Mouse (Mus musculus) midbrain, postnatal 0 days (tissue): ENCODE measurements around the gene 1700016D06Rik. TPM values are rescaled to one million over a fixed set of nuclear protein-coding genes. Genes with fewer than 3 reads are reported as not detected.

Experiments
- ATAC-seq: fragments of 200-750 bp; cut with Nextera tagmentation; 2 replicates; pipeline ENCODE4 v1.8.0; 2017; ENCODE audit warnings: moderate number of reproducible peaks, mild to moderate bottlenecking, moderate TSS enrichment, moderate library complexity; ENCODE audit not compliant: low FRiP score
- DNase-seq: peaks from one replicate; pipeline ENCODE4 v3.0.0-alpha.2; 2015; ENCODE audit warnings: low spot score
- H3K27ac ChIP-seq: fragments of 300-500 bp; sonication (generic); 2 replicates; pipeline ENCODE4 v1.5.1; 2014; ENCODE audit warnings: low read depth, mild to moderate bottlenecking, low read length, mixed read lengths
- H3K27me3 ChIP-seq: fragments of 300-500 bp; sonication (generic); 2 replicates; pipeline ENCODE4 v1.6.1; 2014; ENCODE audit warnings: low read length, control low read depth, mixed read lengths; ENCODE audit not compliant: insufficient read depth
- H3K36me3 ChIP-seq: fragments of 300-500 bp; sonication (generic); 2 replicates; pipeline ENCODE4 v1.6.1; 2014; ENCODE audit warnings: low read length, control low read depth, mixed read lengths; ENCODE audit not compliant: insufficient read depth
- H3K4me1 ChIP-seq: fragments of 300-500 bp; sonication (generic); 2 replicates; pipeline ENCODE4 v1.6.1; 2014; ENCODE audit warnings: mild to moderate bottlenecking, control low read depth, antibody characterized with exemption, low read length, mixed read lengths; ENCODE audit not compliant: insufficient read depth
- H3K4me2 ChIP-seq: fragments of 300-500 bp; sonication (generic); 2 replicates; pipeline ENCODE4 v1.6.1; 2014; ENCODE audit warnings: low read depth, mild to moderate bottlenecking, low read length, mixed read lengths; ENCODE audit not compliant: poor library complexity, severe bottlenecking
- H3K4me3 ChIP-seq: fragments of 300-500 bp; sonication (generic); 2 replicates; pipeline ENCODE4 v1.5.1; 2014; ENCODE audit warnings: low read depth, mild to moderate bottlenecking, low read length, moderate library complexity
- H3K9ac ChIP-seq: fragments of 300-500 bp; sonication (generic); replicated peaks from 2 replicates; pipeline ENCODE4 v1.6.1; 2014; ENCODE audit warnings: mild to moderate bottlenecking, low read length, moderate library complexity, mixed read lengths; ENCODE audit not compliant: poor library complexity, severe bottlenecking
- H3K9me3 ChIP-seq: fragments of 300-500 bp; sonication (generic); 2 replicates; pipeline ENCODE4 v1.6.1; 2016; ENCODE audit warnings: low read length, control low read depth
- CTCF ChIP-seq: IDR thresholded peaks from 2 replicates; pipeline ENCODE4 v1.5.1; 2016; ENCODE audit warnings: antibody characterized with exemption, mild to moderate bottlenecking
- WGBS: fragments of 180-500 bp; shearing (Covaris S2); extraction: QIAGEN DNeasy Blood & Tissue Kit; methylation state at CpG from one replicate; pipeline ENCODE4 v1.1.7; 2014; 5-methylcytosine and 5-hydroxymethylcytosine counted together
- polyA plus RNA-seq: library from polyadenylated mRNA; unstranded; fragments of >200 nt; fragmentation: Nextera tagmentation; extraction: Ambion mirVana; gene quantifications from 2 replicates; pipeline ENCODE4 v1.2.1, GENCODE M21; 2015
- total RNA-seq: library from RNA; depleted of rRNA; stranded (reverse); fragments of >200 nt; gene quantifications from 2 replicates; pipeline ENCODE4 v1.2.3, GENCODE M21; 2014

Gene 1700016D06Rik
- total and polyA plus RNA-seq, 2 experiments from 2014 or later = 0.47 TPM; not detected in 1

DNA sequence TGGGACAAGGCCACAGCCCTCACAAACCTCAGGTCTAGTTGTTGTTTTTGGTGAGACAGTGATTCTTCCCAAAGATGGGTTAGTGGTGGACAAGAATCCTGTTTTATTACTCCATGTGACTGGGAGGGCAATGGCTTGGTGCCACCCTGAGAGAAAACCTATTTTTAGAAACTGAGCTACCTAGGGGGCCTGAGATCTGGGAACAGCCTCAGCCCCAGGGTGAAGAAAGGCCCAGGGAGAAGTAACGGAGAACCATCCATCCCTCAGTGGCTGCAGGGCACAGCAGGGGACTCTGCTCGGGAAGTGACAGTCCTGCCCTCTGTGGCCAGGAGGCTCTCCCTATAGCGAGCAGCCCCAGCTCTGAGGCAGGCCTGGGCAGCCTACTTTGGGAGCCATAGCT, 6.8 kb upstream of the 1700016D06Rik start:
- no peak for ATAC-seq
- Histone ChIP-seq H3K4me3 (no peak overlapping the region), H3K36me3 (no peaks in the 10 kb centered on the region), H3K4me2 (no peak overlapping the region), H3K27ac (no peak overlapping the region), H3K27me3 (no peaks in the 10 kb centered on the region), H3K4me1 (no peaks in the 10 kb centered on the region), H3K9ac (0 out of 2 replicates have a peak overlapping the region, but pooled peaks have one; percentile 29), H3K9me3 (no peaks in the 10 kb centered on the region)
- TF ChIP-seq CTCF = no peak
- no peak for DNase-seq
- WGBS = 10% methylated on average over 3 of the region's 3 CpGs

DNA sequence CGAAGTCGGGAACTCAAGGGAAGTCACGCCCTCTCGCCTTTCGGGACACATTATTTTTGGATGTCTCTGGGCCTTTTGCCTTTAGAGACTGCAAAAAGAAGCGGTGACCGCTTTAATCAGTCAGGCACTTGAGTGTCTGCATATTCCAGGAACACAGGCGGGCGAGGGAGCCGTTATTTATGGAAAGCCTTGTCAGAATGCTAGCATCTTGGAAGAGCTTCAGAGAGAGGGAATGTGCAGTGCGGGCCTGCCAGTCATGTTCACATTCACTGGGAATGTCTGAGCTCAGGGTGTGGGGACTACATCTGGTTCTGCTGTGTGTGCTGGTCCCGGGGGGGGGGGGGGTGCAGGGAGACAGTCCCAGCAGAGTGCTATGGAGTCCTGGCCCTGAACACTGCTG, 5.0 kb upstream of the 1700016D06Rik start:
- DNase-seq = no peak

DNA sequence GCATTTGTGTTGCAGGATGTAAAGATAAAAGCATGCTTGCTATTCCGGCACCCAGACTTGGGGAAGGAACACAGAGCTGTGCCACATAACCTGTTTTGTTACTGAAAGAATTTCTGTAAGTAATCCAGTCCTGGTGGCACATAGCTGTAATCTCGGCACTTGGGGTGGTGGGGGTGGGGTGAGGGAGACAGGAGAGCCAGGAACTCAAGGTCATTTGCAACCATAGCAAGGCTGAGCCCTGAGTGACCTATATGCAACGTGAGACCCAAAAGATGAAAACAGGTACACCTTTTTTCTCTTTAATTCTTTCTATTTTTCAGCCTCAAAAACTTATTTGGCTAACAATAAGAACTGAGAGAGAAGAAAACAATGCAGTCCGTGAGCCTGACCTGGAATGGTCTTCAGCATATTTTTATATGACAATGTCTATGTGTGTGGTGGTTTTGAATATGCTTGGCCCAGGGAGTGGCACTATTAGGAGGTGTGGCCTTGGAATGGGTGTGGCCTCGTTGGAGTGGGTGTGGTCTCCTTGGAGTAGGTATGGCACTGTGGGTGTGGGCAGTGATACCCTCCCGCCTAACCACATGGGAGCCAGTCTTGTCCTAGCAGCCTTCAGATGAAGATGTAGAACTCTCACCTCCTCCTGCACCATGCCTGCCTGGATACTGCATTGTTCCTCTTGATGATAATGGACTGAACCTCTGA, 4.0 kb upstream of the 1700016D06Rik start:
- WGBS = 67% methylated on average over 6 of the region's 6 CpGs
- H3K9me3 ChIP-seq = no peaks in the 10 kb centered on the region
- ATAC-seq (no peak), DNase-seq (no peak)
- no peak overlapping the region for H3K27ac ChIP-seq
- no peak for TF ChIP-seq CTCF
- no peak overlapping the region for H3K4me2 ChIP-seq
- no peaks in the 10 kb centered on the region for H3K36me3 ChIP-seq
- no peak overlapping the region for H3K4me3 ChIP-seq
- H3K9ac ChIP-seq = no peak overlapping the region
- H3K27me3 ChIP-seq = no peaks in the 10 kb centered on the region
- H3K4me1 ChIP-seq = no peaks in the 10 kb centered on the region

More for the DNA sequence above, 5.0 kb upstream of the 1700016D06Rik start:
- Histone ChIP-seq H3K9ac (no peak overlapping the region), H3K4me3 (no peak overlapping the region), H3K27me3 (no peaks in the 10 kb centered on the region), H3K27ac (no peak overlapping the region), H3K4me1 (no peaks in the 10 kb centered on the region), H3K36me3 (no peaks in the 10 kb centered on the region), H3K4me2 (no peak overlapping the region), H3K9me3 (no peaks in the 10 kb centered on the region)
- ATAC-seq = no peak
- TF ChIP-seq CTCF = no peak
- WGBS = 88% methylated on average over 12 of the region's 12 CpGs

DNA sequence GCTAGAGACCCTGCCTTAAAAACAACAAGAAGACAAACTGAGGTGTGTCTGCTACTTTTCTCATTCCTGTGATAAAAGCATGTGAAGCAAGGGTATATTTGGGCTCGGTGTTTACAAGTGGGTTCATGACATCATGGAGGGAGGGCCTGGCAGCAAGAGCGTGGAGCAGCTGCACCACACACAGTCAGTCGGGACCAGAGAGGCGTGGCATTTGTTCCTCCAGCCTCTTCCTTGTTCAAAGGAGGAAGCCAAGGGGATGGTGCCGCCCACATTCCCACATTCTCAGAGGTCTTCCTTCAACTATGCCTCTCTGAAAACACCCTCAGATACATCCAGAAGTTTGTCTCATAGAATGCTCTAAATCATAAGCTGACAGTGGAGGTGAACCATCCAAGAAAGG, 2.9 kb upstream of the 1700016D06Rik start:
- DNase-seq = no peak
- Histone ChIP-seq H3K9me3 (no peaks in the 10 kb centered on the region), H3K27me3 (no peaks in the 10 kb centered on the region), H3K9ac (no peak overlapping the region), H3K4me1 (no peaks in the 10 kb centered on the region), H3K36me3 (no peaks in the 10 kb centered on the region), H3K27ac (no peak overlapping the region), H3K4me2 (no peak overlapping the region), H3K4me3 (no peak overlapping the region)
- WGBS = 79% methylated on average over 5 of the region's 5 CpGs
- TF ChIP-seq CTCF = no peak
- ATAC-seq = no peak

DNA sequence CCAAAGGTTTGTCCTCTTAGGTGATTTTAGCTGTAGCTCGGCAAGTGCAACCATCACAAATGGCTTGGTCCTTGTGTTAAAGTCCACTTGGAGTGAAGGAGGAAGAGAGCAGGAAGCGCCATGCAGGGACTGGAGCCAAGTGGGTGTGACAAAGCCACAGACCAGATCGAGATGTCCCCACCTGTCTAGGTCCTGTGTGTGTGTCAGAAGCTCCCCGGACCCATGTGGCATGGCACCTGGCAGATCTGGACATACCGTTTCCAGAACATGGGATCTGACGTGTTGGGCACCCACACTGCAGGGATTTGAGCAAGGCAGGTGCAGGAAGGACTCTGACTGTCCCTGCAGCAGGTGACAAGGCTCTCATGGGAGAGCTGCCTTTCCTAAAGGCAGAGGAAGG, 565 bp upstream of the 1700016D06Rik start:
- Histone ChIP-seq H3K4me2 (no peak overlapping the region), H3K36me3 (no peaks in the 10 kb centered on the region), H3K27me3 (no peaks in the 10 kb centered on the region), H3K27ac (no peak overlapping the region), H3K9ac (no peak overlapping the region), H3K4me3 (no peak overlapping the region), H3K9me3 (no peaks in the 10 kb centered on the region), H3K4me1 (no peaks in the 10 kb centered on the region)
- 78% methylated on average over 6 of the region's 6 CpGs for WGBS
- ATAC-seq (no peak), DNase-seq (no peak)
- no peak for TF ChIP-seq CTCF

DNA sequence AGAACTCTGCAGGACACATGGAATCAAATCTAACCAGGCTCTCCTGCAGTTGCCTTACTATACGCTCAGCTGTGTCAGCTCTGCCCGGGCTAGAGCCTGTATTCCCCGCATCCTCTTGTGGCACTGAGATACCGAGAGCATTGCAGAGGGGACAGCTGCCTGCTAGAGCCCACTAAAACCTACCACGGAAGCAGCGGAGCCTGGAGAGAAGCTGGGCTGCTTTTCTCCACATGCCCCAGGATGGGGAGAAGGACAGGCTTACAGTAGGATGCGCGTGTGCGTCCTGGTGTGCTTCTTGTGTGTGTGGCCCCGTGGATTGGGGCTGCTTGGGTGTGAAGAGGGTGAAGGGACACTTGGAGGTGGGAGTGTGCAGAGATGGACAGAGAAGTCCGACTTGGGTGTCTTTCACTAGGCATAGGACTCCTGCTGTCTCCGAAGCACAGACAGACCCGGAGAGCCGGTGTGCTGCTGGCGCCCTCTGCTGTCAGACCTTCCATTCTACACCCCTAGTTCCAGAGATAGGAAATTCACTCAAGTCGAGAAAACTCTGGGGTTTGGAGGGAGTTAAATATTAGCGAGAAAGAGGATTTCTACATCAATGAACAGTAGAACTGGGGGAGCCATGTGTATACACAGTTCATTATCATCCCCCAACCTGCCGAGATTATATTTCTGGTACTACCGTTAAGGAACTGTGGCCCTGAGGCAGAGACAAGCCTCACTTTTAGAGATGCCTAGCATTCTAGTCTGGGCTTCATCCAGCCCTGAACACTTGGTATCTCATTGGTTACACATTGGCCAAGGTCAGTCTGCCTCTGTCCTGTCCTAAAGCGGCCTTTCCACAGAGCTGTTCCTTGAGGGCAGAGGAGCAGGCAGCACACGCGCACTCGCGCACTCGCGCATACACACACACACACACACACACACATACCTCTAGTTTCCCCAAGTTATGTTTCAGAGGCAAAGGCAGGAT, 517 bp downstream of the 1700016D06Rik start:
- ATAC-seq (peak; percentile 70; the same call in 1 of the 2 replicates), DNase-seq (peak; percentile 84)
- Histone ChIP-seq H3K4me1 (no peaks in the 10 kb centered on the region), H3K27ac (no peak overlapping the region), H3K4me2 (peak overlapping the region; percentile 43), H3K36me3 (no peaks in the 10 kb centered on the region), H3K27me3 (no peaks in the 10 kb centered on the region), H3K4me3 (peak overlapping the region; percentile 9; the same call in 1 of the 2 replicates), H3K9me3 (no peaks in the 10 kb centered on the region), H3K9ac (0 out of 2 replicates have a peak overlapping the region, but pooled peaks have one; percentile 33)
- peak; percentile 95 for TF ChIP-seq CTCF
- 42% methylated on average over 22 of the region's 26 CpGs for WGBS
